Mouse (Mus musculus) midbrain, embryonic 14.5 days (tissue): ENCODE results near the gene Tdrkh. TPM values are rescaled to one million over a fixed set of nuclear protein-coding genes. Genes with fewer than 3 reads are reported as not detected.

Source experiments
- ATAC-seq: fragments of 200-750 bp; cut with Nextera tagmentation; 2 replicates; pipeline ENCODE4 v1.8.0; 2017; ENCODE audit warnings: moderate number of reproducible peaks, moderate library complexity; ENCODE audit not compliant: low FRiP score, low TSS enrichment
- DNase-seq: peaks from one replicate; pipeline ENCODE4 v3.0.0-alpha.2; 2015
- H3K27ac ChIP-seq: fragments of 300-500 bp; sonication (generic); replicated peaks from 2 replicates; pipeline ENCODE4 v1.5.1; 2014; ENCODE audit warnings: mild to moderate bottlenecking, low read depth, low read length, moderate library complexity
- H3K27me3 ChIP-seq: fragments of 300-500 bp; sonication (generic); 2 replicates; pipeline ENCODE4 v1.6.1; 2014; ENCODE audit warnings: low read length, control low read depth, mixed read lengths; ENCODE audit not compliant: control insufficient read depth, insufficient read depth
- H3K36me3 ChIP-seq: fragments of 300-500 bp; sonication (generic); 2 replicates; pipeline ENCODE4 v1.6.1; 2014; ENCODE audit warnings: low read length, control low read depth; ENCODE audit not compliant: control insufficient read depth, insufficient read depth
- H3K4me1 ChIP-seq: fragments of 300-500 bp; sonication (generic); 2 replicates; pipeline ENCODE4 v1.6.1; 2014; ENCODE audit warnings: mild to moderate bottlenecking, antibody characterized with exemption, low read length, control low read depth; ENCODE audit not compliant: control insufficient read depth, insufficient read depth
- H3K4me2 ChIP-seq: fragments of 300-500 bp; sonication (generic); 2 replicates; pipeline ENCODE4 v1.6.1; 2014; ENCODE audit warnings: mild to moderate bottlenecking, low read length, moderate library complexity
- H3K4me3 ChIP-seq: fragments of 300-500 bp; sonication (generic); replicated peaks from 2 replicates; pipeline ENCODE4 v1.5.1; 2014; ENCODE audit warnings: low read depth, low read length
- H3K9ac ChIP-seq: fragments of 300-500 bp; sonication (generic); replicated peaks from 2 replicates; pipeline ENCODE4 v1.6.1; 2014; ENCODE audit warnings: mild to moderate bottlenecking, low read length, moderate library complexity
- H3K9me3 ChIP-seq: fragments of 300-500 bp; sonication (generic); 2 replicates; pipeline ENCODE4 v1.6.1; 2016; ENCODE audit warnings: low read length, control low read depth, mixed read lengths; ENCODE audit not compliant: control insufficient read depth
- WGBS: fragments of 180-500 bp; shearing (Covaris S2); extraction: QIAGEN DNeasy Blood & Tissue Kit; methylation state at CpG from one replicate; pipeline ENCODE4 v1.1.7; 2014; 5-methylcytosine and 5-hydroxymethylcytosine counted together
- polyA plus RNA-seq: library from polyadenylated mRNA; unstranded; fragments of >200 nt; fragmentation: Nextera tagmentation; extraction: Ambion mirVana; gene quantifications from 2 replicates; pipeline ENCODE4 v1.2.1, GENCODE M21; 2014

Gene Tdrkh
- polyA plus RNA-seq, result 50.6 and 55.3 TPM in 2 replicates

DNA sequence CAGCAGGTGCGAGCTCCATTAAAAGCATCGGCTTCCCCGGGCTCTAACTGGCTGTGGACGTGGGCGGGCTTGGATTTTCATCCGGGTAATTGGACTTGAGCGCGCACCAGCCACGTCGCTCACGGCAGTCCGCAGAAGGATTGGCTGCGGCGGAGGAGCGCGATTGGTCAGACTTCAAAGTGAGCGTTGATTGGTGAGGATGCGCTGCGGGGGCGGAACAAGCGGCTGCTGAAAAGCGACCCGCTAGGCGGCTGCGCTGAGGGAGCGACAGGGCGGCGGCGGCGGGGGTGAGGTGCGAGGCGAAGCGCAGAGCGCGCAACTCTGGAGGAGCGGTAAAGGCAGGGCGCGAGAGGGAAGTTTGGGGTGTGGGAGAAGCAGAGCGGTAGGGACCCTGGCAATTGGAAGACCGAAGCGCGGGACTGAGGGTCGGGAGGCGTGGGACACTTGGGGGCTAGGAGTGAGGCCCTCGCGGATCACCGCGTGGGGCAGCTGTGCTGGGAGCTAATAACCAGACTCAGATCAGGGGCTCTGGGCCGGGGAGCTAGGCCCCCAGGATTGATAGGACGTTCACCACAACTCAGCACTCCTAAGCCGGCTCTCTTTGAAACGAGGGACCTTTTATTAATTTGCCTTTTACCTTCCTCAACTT, at the start of gene Tdrkh:
Gene Tdrkh (plus strand): TSS at position 243 of the 649 bp plus-strand sequence.
- peak within 1 kb of the TSS; percentile 69 for H3K9ac ChIP-seq
- H3K4me1 ChIP-seq, result peaks cover 15% of the 10 kb centered on the region
- peak within 1 kb of the TSS; percentile 79 for H3K27ac ChIP-seq
- 6% methylated on average over 52 of the region's 52 CpGs for WGBS
- H3K36me3 ChIP-seq, result no peaks in the 10 kb centered on the region
- peak within 1 kb of the TSS; percentile 92 for H3K4me2 ChIP-seq
- peak; percentile 99 for ATAC-seq
- no peaks in the 10 kb centered on the region for H3K27me3 ChIP-seq
- H3K9me3 ChIP-seq, result no peaks in the 10 kb centered on the region
- peak; percentile 98 for DNase-seq
- H3K4me3 ChIP-seq, result peak within 1 kb of the TSS; percentile 65

DNA sequence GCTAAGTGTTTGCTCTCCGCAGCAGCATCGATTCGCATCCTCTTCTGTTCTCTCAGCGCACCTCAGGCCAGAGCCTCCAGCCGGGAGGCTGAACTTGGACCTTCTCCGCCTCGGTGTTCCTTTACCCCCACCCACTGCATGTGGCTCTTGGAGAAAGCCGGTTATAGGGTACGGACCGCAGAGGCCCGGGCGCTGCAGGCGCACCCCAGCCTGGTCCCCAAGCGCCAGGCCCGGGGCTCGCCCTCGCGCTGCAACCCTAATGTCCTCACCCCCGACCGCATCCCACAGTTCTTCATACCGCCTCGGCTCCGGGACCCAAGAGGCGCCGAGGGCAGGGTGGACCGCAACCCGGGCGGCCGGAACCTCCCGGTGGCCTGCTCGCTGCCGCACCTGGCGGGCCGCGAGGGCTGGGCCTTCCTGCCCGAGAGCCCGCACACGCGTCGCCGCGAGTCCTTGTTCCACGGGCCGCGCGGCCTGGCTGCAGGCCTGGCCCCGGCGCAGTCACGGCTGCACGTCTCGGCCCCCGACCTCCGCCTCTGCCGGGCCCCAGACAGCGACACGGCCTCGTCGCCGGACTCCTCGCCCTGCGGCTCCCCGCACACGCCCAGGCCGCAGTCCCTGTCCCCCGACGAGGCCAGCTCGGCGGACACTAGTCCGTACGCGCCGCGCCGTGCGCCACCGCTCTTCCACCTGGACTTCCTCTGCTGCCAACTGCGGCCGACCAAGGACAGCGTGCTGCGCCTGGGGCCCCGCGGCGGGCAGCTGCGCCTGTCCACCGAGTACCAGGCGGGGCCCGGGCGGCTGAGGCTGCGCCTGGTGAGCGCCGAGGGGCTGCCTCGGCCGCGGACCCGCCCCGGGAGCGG, 49.6 kb upstream of the Tdrkh start:
- 6% methylated on average over 87 of the region's 97 CpGs for WGBS
- H3K27ac ChIP-seq, result peak overlapping the region; percentile 68
- peak; percentile 69 for ATAC-seq
- no peaks in the 10 kb centered on the region for H3K9me3 ChIP-seq
- 0 out of 2 replicates have a peak, but pooled peaks cover 7% of the 10 kb centered on the region for H3K27me3 ChIP-seq
- peak overlapping the region; percentile 80 for H3K9ac ChIP-seq
- DNase-seq, result peak; percentile 78
- peak overlapping the region; percentile 85 for H3K4me2 ChIP-seq
- 0 out of 2 replicates have a peak, but pooled peaks cover 4% of the 10 kb centered on the region for H3K4me1 ChIP-seq
- H3K4me3 ChIP-seq, result peak overlapping the region; percentile 53
- H3K36me3 ChIP-seq, result no peaks in the 10 kb centered on the region

DNA sequence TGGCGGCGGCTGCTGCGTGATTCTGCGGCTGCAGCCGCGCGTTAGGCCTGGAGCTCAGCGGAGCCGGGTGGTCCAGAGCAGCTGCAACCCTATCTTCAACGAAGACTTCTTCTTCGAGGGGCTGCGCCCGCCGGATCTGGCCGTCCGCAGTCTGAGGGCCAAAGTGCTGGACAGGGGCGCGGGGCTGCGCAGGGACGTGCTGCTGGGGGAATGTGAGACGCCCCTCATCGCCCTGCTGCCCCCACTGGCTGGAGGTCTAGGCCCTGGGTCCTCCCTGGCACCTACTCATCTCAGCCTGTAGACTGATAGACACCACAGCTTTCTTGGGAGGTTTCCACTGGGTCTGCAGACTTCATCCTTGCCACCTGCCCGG, 48.9 kb upstream of the Tdrkh start:
- H3K27me3 ChIP-seq, result 0 out of 2 replicates have a peak, but pooled peaks cover 7% of the 10 kb centered on the region
- peak overlapping the region; percentile 68 for H3K27ac ChIP-seq
- no peaks in the 10 kb centered on the region for H3K36me3 ChIP-seq
- ATAC-seq (0 out of 2 replicates have a peak, but pooled peaks have one; percentile 61), DNase-seq (no peak)
- H3K4me1 ChIP-seq, result 0 out of 2 replicates have a peak, but pooled peaks cover 4% of the 10 kb centered on the region
- H3K9ac ChIP-seq, result peak overlapping the region; percentile 80
- peak overlapping the region; percentile 53 for H3K4me3 ChIP-seq
- peak overlapping the region; percentile 85 for H3K4me2 ChIP-seq
- H3K9me3 ChIP-seq, result no peaks in the 10 kb centered on the region
- WGBS, result 4% methylated on average over 23 of the region's 23 CpGs

DNA sequence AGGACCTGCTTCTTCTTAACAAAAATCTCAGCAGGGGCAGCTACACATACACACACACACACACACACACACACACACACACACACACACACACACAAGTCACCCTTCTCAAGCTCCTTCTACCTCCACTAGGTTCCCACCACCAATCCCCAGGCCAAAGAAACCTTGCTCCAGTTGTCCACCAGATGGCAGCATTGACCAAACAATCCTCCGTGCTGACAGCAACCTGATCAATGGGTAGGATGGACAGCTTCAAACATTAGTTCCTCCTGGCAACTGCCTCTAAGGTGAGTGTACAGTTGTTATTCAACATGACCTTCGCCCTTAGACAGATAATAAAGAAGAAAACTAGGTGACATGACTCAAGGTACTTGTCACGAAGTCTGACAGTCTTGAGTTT, 46.3 kb upstream of the Tdrkh start:
- 0 out of 2 replicates have a peak, but pooled peaks cover 7% of the 10 kb centered on the region for H3K27me3 ChIP-seq
- H3K4me2 ChIP-seq, result no peak overlapping the region
- no peak overlapping the region for H3K9ac ChIP-seq
- 24% methylated on average over 3 of the region's 3 CpGs for WGBS
- H3K4me3 ChIP-seq, result no peak overlapping the region
- 0 out of 2 replicates have a peak, but pooled peaks cover 4% of the 10 kb centered on the region for H3K4me1 ChIP-seq
- DNase-seq (peak; percentile 92), ATAC-seq (peak; percentile 14; the same call in 1 of the 2 replicates)
- H3K36me3 ChIP-seq, result no peaks in the 10 kb centered on the region
- H3K27ac ChIP-seq, result no peak overlapping the region
- no peaks in the 10 kb centered on the region for H3K9me3 ChIP-seq

DNA sequence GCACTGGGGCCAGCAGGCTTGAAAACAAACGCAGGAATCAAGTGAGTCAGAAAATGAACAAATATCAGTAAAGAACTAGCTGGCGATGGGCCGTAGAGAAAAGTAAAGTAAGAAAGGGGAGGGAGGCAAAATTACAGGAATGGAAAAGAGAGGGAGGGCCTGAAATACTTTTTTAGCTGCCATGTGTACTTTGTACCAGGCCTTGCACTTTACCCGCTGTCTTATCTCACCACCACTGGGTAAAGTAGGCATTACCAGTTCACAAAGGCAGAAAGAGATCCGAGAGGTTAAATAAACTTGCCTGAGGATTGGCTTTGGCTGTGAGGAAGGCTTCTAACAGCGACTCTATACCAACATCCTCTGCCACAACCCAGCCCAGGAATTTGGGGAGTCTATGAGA, 45.6 kb upstream of the Tdrkh start:
- ATAC-seq, result no peak
- Histone ChIP-seq H3K27me3 (0 out of 2 replicates have a peak, but pooled peaks cover 7% of the 10 kb centered on the region), H3K36me3 (no peaks in the 10 kb centered on the region), H3K9ac (no peak overlapping the region), H3K9me3 (no peaks in the 10 kb centered on the region), H3K4me1 (0 out of 2 replicates have a peak, but pooled peaks cover 4% of the 10 kb centered on the region), H3K4me3 (no peak overlapping the region), H3K4me2 (no peak overlapping the region), H3K27ac (no peak overlapping the region)
- WGBS, result 82% methylated on average over 6 of the region's 6 CpGs
- no peak for DNase-seq

DNA sequence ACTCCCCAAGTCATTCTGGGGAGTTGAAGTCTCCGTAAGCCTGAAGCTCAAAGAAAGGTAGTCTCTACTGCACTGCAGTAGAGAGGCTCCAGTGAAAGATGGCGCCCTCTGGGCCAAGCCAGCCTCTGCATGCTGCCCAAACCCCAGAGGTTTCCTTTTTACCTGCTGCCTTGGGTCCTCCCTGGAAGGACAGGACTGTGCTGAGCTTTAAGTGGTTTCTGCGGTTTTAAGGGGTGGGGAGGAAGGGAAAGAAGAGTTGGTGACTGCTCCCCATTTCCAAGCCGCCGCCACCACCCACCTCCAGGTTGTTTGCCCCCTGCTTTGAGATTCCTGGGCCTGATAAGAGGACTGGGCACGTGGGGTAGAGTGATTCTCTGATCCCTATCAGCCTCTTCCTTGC, 44.4 kb upstream of the Tdrkh start:
- WGBS, result 73% methylated on average over 6 of the region's 6 CpGs
- no peak overlapping the region for H3K27ac ChIP-seq
- no peaks in the 10 kb centered on the region for H3K9me3 ChIP-seq
- peaks cover 9% of the 10 kb centered on the region for H3K4me1 ChIP-seq
- ATAC-seq (no peak), DNase-seq (no peak)
- H3K36me3 ChIP-seq, result no peaks in the 10 kb centered on the region
- H3K27me3 ChIP-seq, result peaks cover 10% of the 10 kb centered on the region; the same call in 1 of the 2 replicates
- H3K4me2 ChIP-seq, result no peak overlapping the region
- H3K4me3 ChIP-seq, result no peak overlapping the region
- no peak overlapping the region for H3K9ac ChIP-seq

DNA sequence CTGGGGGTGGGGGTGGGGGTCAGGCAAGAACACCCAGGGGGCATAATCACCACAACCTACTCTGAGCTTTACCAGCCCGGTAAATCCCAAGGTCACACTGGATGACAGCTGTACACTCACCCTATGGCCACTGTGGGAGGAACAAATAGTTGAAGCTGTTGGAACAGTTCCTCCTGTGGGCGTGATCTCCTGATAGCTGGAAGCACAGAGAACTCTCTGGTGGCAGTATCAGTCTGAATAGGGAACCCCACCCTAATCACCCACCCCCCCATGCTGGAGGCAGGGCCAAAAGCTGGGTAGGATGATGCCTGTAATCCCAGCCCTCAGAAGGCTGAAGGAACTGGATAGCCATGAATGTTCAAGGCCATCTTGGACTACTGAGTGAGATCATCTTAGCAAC, 43.4 kb upstream of the Tdrkh start:
- Histone ChIP-seq H3K27ac (no peak overlapping the region), H3K4me2 (no peak overlapping the region), H3K9me3 (no peaks in the 10 kb centered on the region), H3K4me1 (peaks cover 9% of the 10 kb centered on the region), H3K4me3 (no peak overlapping the region), H3K36me3 (no peaks in the 10 kb centered on the region), H3K9ac (no peak overlapping the region), H3K27me3 (peaks cover 10% of the 10 kb centered on the region; the same call in 1 of the 2 replicates)
- no peak for DNase-seq
- 58% methylated on average over 2 of the region's 2 CpGs for WGBS
- ATAC-seq, result no peak

DNA sequence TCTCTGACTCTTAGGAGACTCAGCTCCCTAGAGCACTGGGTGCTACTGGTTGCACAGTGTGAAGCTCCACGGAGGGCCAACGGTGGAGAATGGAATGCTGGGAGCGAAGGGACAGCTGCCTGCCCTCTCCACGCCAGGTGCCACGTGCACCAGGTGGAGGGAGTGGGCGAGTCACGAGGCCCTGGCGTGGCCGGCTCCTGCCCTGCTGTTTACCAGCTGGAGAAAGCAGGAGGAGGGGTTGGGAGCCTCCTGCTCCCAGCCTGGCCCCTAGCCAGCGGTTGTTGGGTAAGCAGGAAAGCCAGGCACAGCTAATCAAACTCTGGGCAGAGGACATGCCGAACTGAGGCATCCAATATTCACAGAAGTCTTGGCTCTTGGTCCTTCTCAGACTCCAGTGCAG, 41.4 kb upstream of the Tdrkh start:
- DNase-seq (peak; percentile 75), ATAC-seq (peak; percentile 55)
- Histone ChIP-seq H3K4me2 (peak overlapping the region; percentile 20), H3K9ac (no peak overlapping the region), H3K27ac (no peak overlapping the region), H3K4me3 (no peak overlapping the region), H3K27me3 (peaks cover 3% of the 10 kb centered on the region; the same call in 1 of the 2 replicates), H3K36me3 (no peaks in the 10 kb centered on the region), H3K4me1 (peaks cover 9% of the 10 kb centered on the region), H3K9me3 (no peaks in the 10 kb centered on the region)
- 6% methylated on average over 11 of the region's 11 CpGs for WGBS
